15 mouse cellular contexts compared by ENCODE assay signal in genomic region chr13:68572247-68572646, GRCm38 (mm10). TPM values are rescaled to one million over a fixed set of nuclear protein-coding genes. Genes with fewer than 3 reads are reported as not detected.
DNase-seq lines count a peak whose midpoint lies in the region; ATAC-seq lines count a peak whose summit lies in the region.
"Had no signal": no experiment of that assay in that cellular context is flagged by ENCODE, and none has a peak within 500 bp of the region (broad histone marks: within the 10 kb centered on the region; RNA-seq: fewer than 3 reads in every experiment).

No protein-coding gene starts in this region.

- no peaks in the 10 kb centered on the region for H3K9me3 ChIP-seq in kidney, embryonic 14.5 days (ENCODE audit: control insufficient read depth, low read length)
- H3K9me3 ChIP-seq in heart, embryonic 12.5 days (replicated peaks): no peaks in the 10 kb centered on the region
- H3K9me3 ChIP-seq: midbrain, embryonic 13.5 days had no signal

- 0 out of 2 replicates have a peak, but pooled peaks cover 3% of the 10 kb centered on the region for H3K4me1 ChIP-seq in kidney, embryonic 14.5 days (ENCODE audit: control insufficient read depth, insufficient read depth, low read length)
- H3K4me1 ChIP-seq in heart, embryonic 12.5 days (replicated peaks): peaks cover 24% of the 10 kb centered on the region
- H3K4me1 ChIP-seq: midbrain, embryonic 13.5 days had no signal

- WGBS in kidney, embryonic 14.5 days: 74% methylated on average over 19 of the region's 19 CpGs
- WGBS in heart, embryonic 12.5 days: 46% methylated on average over 19 of the region's 19 CpGs

- H3K27me3 ChIP-seq in kidney, embryonic 14.5 days (ENCODE audit: control insufficient read depth, insufficient read depth, low read length): no peaks in the 10 kb centered on the region
- no peaks in the 10 kb centered on the region for H3K27me3 ChIP-seq in heart, embryonic 12.5 days (replicated peaks)
- H3K27me3 ChIP-seq: midbrain, embryonic 13.5 days had no signal

- peaks cover 59% of the 10 kb centered on the region for H3K36me3 ChIP-seq in kidney, embryonic 14.5 days (ENCODE audit: control insufficient read depth, insufficient read depth, low read length)
- H3K36me3 ChIP-seq in heart, embryonic 12.5 days: peaks cover 67% of the 10 kb centered on the region

- H3K4me2 ChIP-seq in kidney, embryonic 14.5 days (replicated peaks; ENCODE audit: low read depth, low read length): no peak overlapping the region
- peak overlapping the region; percentile 33 for H3K4me2 ChIP-seq in heart, embryonic 12.5 days
- H3K4me2 ChIP-seq: midbrain, embryonic 13.5 days had no signal

- no peak overlapping the region for H3K9ac ChIP-seq in kidney, embryonic 14.5 days (ENCODE audit: low read depth, low read length)
- H3K9ac ChIP-seq in heart, embryonic 12.5 days: no peak overlapping the region
- H3K9ac ChIP-seq: midbrain, embryonic 13.5 days had no signal

- no peak overlapping the region for H3K4me3 ChIP-seq in kidney, embryonic 14.5 days (ENCODE audit: low read length)
- H3K4me3 ChIP-seq in heart, embryonic 12.5 days: no peak overlapping the region
- H3K4me3 ChIP-seq: left cerebral cortex, adult 2 months; midbrain, embryonic 13.5 days had no signal

- ATAC-seq in kidney, embryonic 14.5 days (ENCODE audit: low FRiP score, low TSS enrichment): 0 out of 2 replicates have a peak, but pooled peaks have one; percentile 34
- peak; percentile 68 for ATAC-seq in heart, embryonic 12.5 days (ENCODE audit: insufficient number of reproducible peaks, low FRiP score)
- ATAC-seq: inflammation-experienced regulatory T-cells, adult 6 months had no signal

- peak overlapping the region; percentile 47; the same call in 1 of the 2 replicates for H3K27ac ChIP-seq in kidney, embryonic 14.5 days (ENCODE audit: low read depth, low read length)
- peak overlapping the region; percentile 94 for H3K27ac ChIP-seq in heart, embryonic 12.5 days (ENCODE audit: poor library complexity, severe bottlenecking)
- H3K27ac ChIP-seq: left cerebral cortex, adult 2 months; midbrain, embryonic 13.5 days had no signal

- DNase-seq in kidney, postnatal 25 days: no peak
- peak; percentile 0 for DNase-seq in ES-CJ7 (ENCODE audit: low read depth, low spot score)
- DNase-seq in kidney, postnatal 36 days: peak; percentile 8 to 25
- no peak for DNase-seq in thymus, adult 18-20 months
- no peak for DNase-seq in MN1 (ENCODE audit: low spot score)
- DNase-seq in ovary, postnatal 10 days (ENCODE audit: low spot score): no peak
- DNase-seq: retina, postnatal 1 day; thymus, postnatal 14 days had no signal

RNA-seq across cellular contexts. Expression of gene Mtrr, which starts 9.7 kb away (rescaled TPM):
- polyA plus RNA-seq in kidney, embryonic 14.5 days (2014; fragmentation: Nextera tagmentation; extraction: Ambion mirVana): 15.3 and 24.8 TPM in 2 replicates
- polyA plus RNA-seq in heart, embryonic 12.5 days (2016; fragmentation: Nextera tagmentation; extraction: Ambion mirVana): 27.2 and 28.0 TPM in 2 replicates

RNA-seq across cellular contexts. Expression of gene Fastkd3, which starts 9.8 kb away (rescaled TPM):
- polyA plus RNA-seq in kidney, embryonic 14.5 days (2014; fragmentation: Nextera tagmentation; extraction: Ambion mirVana): 34.1 and 40.1 TPM in 2 replicates
- polyA plus RNA-seq in heart, embryonic 12.5 days (2016; fragmentation: Nextera tagmentation; extraction: Ambion mirVana): 20.9 and 22.1 TPM in 2 replicates

RNA-seq across cellular contexts. Expression of gene 1700001L19Rik, which starts 25.0 kb away (rescaled TPM):
- 0.27 and 0.51 TPM in 2 replicates for polyA plus RNA-seq in kidney, embryonic 14.5 days (2014; fragmentation: Nextera tagmentation; extraction: Ambion mirVana)
- 0.22 TPM in 1 of 2 replicates, not detected in the other for polyA plus RNA-seq in heart, embryonic 12.5 days (2016; fragmentation: Nextera tagmentation; extraction: Ambion mirVana)
- polyA plus RNA-seq: C2C12; inflammation-experienced regulatory T-cells, adult 6 months; liver, embryonic 16.5 days had no signal

Comparison
In these comparisons a context has a peak if more than half of its experiments do, and no peak if none do; other contexts are left out.
1. DNase-seq: peak in ES-CJ7 (single experiment) and kidney, postnatal 36 days (2 of 2); none in kidney, postnatal 25 days (0 of 2), thymus, adult 18-20 months (0 of 2), MN1 (single experiment) and ovary, postnatal 10 days (single experiment).